Mouse (Mus musculus): ENCODE data around the gene Kif5a.
A peak's percentile ranks its signal among the peaks of the same experiment; 100 is the strongest.
"Not testable (repeated sequence)": the region's sequence is repeated elsewhere in the genome, so short reads cannot be mapped to it uniquely, and the experiment has no call there.

The Kif5a gene

GRCm38 (mm10) chr10:127262548-127263398 is at the start of gene Kif5a:
TSS of gene Kif5a (minus strand) at chr10:127263348.
- peak in 1 of 2 experiments; percentile 35 for DNase-seq (ENCODE audit: low spot score in 2 of 2)

- DNase-seq (ENCODE audit: low spot score in 2 of 2), result no peak
Measured at GRCm38 (mm10) chr10:127312858-127313257, 49.7 kb upstream of the Kif5a start.

- peak in 1 of 2 experiments; percentile 58 for DNase-seq (ENCODE audit: low spot score in 2 of 2)
Measured at GRCm38 (mm10) chr10:127312356-127312676, 49.2 kb upstream of the Kif5a start.

GRCm38 (mm10) chr10:127311476-127312355 is 48.6 kb upstream of the Kif5a start, which contains the start of gene Mars:
TSS of gene Mars (minus strand) at chr10:127311786.
- peak; percentile 87 to 93 for DNase-seq (ENCODE audit: low spot score in 2 of 2)

- no peak for DNase-seq (ENCODE audit: low spot score in 2 of 2)
Measured at GRCm38 (mm10) chr10:127310523-127311475, 47.7 kb upstream of the Kif5a start.

- not testable (repeated sequence) for DNase-seq (ENCODE audit: low spot score in 2 of 2)
Measured at GRCm38 (mm10) chr10:127309167-127309566, 46.0 kb upstream of the Kif5a start.

GRCm38 (mm10) chr10:127303136-127303535 is 40.0 kb upstream of the Kif5a start:
- no peak for DNase-seq (ENCODE audit: low spot score in 2 of 2)

GRCm38 (mm10) chr10:127300361-127300760 is 37.2 kb upstream of the Kif5a start:
- no peak for DNase-seq (ENCODE audit: low spot score in 2 of 2)

GRCm38 (mm10) chr10:127297015-127297871 is 34.1 kb upstream of the Kif5a start:
- DNase-seq (ENCODE audit: low spot score in 2 of 2), result no peak

GRCm38 (mm10) chr10:127295986-127296794 is 33.0 kb upstream of the Kif5a start:
- no peak for DNase-seq (ENCODE audit: low spot score in 2 of 2)

- DNase-seq (ENCODE audit: low spot score in 2 of 2), result no peak
Measured at GRCm38 (mm10) chr10:127294895-127295510, 31.9 kb upstream of the Kif5a start.

- DNase-seq (ENCODE audit: low spot score in 2 of 2), result no peak
Measured at GRCm38 (mm10) chr10:127293590-127294113, 30.5 kb upstream of the Kif5a start.

- no peak for DNase-seq (ENCODE audit: low spot score in 2 of 2)
Measured at GRCm38 (mm10) chr10:127292987-127293538, 29.9 kb upstream of the Kif5a start.

- no peak for DNase-seq (ENCODE audit: low spot score in 2 of 2)
Measured at GRCm38 (mm10) chr10:127291881-127292638, 28.9 kb upstream of the Kif5a start.

- peak in 1 of 2 experiments; percentile 74 for DNase-seq (ENCODE audit: low spot score in 2 of 2)
Measured at GRCm38 (mm10) chr10:127290930-127291880, 28.1 kb upstream of the Kif5a start.

GRCm38 (mm10) chr10:127290307-127290929 is 27.3 kb upstream of the Kif5a start:
- DNase-seq (ENCODE audit: low spot score in 2 of 2), result peak; percentile 98 to 100

All from urinary bladder, adult 18-20 months (tissue).